Mouse (Mus musculus) thymus, adult 2 months (tissue): ENCODE data around the gene Cbr3. TPM values are rescaled to one million over a fixed set of nuclear protein-coding genes. Genes with fewer than 3 reads are reported as not detected.

ENCODE experiments used
- DNase-seq: peaks from one replicate; pipeline ENCODE4 v3.0.0; 2021
- H3K27ac ChIP-seq: fragments of 200-500 bp; 2 replicates; pipeline ENCODE4 v1.5.1; 2012; ENCODE audit warnings: low read length, control low read depth; ENCODE audit not compliant: control insufficient read depth, insufficient read depth
- H3K27me3 ChIP-seq: fragments of 200-500 bp; 2 replicates; pipeline ENCODE4 v1.6.1; 2012; ENCODE audit warnings: mild to moderate bottlenecking, low read length, moderate library complexity, mixed read lengths; ENCODE audit not compliant: control insufficient read depth, insufficient read depth
- H3K36me3 ChIP-seq: fragments of 200-500 bp; 2 replicates; pipeline ENCODE4 v1.6.1; 2012; ENCODE audit warnings: mild to moderate bottlenecking, low read length, moderate library complexity; ENCODE audit not compliant: control insufficient read depth, insufficient read depth
- H3K4me1 ChIP-seq: fragments of 200-500 bp; replicated peaks from 2 replicates; pipeline ENCODE4 v1.6.1; 2012; ENCODE audit warnings: low read length; ENCODE audit not compliant: control insufficient read depth, insufficient read depth
- H3K4me3 ChIP-seq: fragments of 200-500 bp; 2 replicates; pipeline ENCODE4 v1.5.1; 2012; ENCODE audit warnings: mild to moderate bottlenecking, low read length, control low read depth, moderate library complexity; ENCODE audit not compliant: control insufficient read depth, insufficient read depth
- CTCF ChIP-seq: fragments of 200-500 bp; IDR thresholded peaks from 2 replicates; pipeline ENCODE4 v1.5.1; 2012; ENCODE audit warnings: mild to moderate bottlenecking, control low read depth, low read length, moderate library complexity, borderline replicate concordance; ENCODE audit not compliant: control insufficient read depth, poor library complexity, insufficient read depth; ENCODE audit errors: extremely low read depth
- POLR2A ChIP-seq: fragments of 200-500 bp; IDR thresholded peaks from 2 replicates; pipeline ENCODE4 v1.6.1; 2012; ENCODE audit warnings: mild to moderate bottlenecking, low read length, control low read depth, moderate library complexity; ENCODE audit not compliant: control insufficient read depth, poor library complexity, insufficient read depth; ENCODE audit errors: extremely low read depth
- WGBS: fragments of 180-500 bp; shearing (Covaris S2); methylation state at CpG from one replicate; pipeline ENCODE4 v1.1.7; 2018; 5-methylcytosine and 5-hydroxymethylcytosine counted together
- polyA plus RNA-seq: library from polyadenylated mRNA; depleted of rRNA; stranded (reverse); fragments of >200 nt; gene quantifications from 2 replicates; pipeline ENCODE4 v1.2.3, GENCODE M21; 2012

The Cbr3 gene
- polyA plus RNA-seq, 1 experiment: 8.9 TPM

DNA sequence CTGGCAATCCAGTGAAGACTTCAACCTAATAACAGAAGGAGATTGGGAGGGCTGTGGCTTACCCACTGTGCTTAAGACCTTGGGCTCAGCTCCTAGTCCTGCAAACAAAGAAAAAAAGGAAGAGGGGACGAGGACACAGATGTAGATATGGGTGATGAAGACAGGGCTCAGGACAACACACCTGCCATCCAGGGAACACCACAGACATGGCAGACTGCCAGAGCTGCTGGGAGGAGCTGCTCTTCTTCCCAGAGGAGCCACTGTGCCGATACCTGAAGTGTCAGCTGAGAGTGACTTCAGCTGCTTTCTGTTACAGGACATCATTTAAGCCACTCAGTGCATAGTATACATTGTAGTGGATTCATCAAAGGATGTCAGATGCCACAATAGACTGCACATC is 39.5 kb downstream of the Cbr3 start:
- H3K27ac ChIP-seq: no peak overlapping the region
- H3K4me3 ChIP-seq: no peak overlapping the region
- no peaks in the 10 kb centered on the region for H3K27me3 ChIP-seq
- DNase-seq: no peak
- WGBS: 43% methylated on average over 2 of the region's 2 CpGs
- peaks cover 10% of the 10 kb centered on the region; the same call in 1 of the 2 replicates for H3K36me3 ChIP-seq
- TF ChIP-seq CTCF: no peak
- TF ChIP-seq POLR2A: no peak
- no peaks in the 10 kb centered on the region for H3K4me1 ChIP-seq

DNA sequence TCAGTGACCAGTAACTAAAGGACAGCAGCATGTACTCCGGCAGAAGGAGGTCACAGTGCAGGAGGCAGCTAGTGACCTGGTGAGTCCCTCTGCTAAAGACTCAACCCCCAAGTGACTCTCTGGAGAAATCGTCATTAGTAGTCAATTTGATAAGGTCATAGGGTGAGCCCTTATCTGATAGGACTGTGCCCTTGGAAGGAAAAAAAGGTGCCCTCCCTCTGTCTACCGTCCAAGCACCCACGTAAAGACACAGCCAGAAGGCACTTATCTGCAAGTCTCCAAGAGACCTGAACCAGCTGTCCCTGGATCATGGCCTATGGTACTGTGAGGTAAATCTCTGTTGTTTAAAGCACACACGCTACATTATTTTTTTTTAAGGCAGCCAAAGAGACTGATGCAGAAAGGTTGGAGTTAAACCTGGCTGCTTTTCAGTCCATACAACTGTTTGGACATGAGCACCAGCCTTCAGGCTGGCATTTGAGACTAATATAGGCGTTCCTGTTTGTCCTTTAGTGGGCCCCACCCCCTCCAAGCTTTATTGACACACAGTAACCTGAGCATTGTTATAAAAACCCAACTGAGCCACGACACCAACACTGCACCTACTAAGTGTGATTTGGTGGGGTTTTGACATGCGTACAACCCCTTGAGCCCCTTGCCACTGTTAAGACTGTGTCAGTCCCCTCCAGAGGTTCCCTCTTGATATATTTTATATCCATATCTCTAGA is 42.6 kb downstream of the Cbr3 start:
- Histone ChIP-seq H3K27ac (no peak overlapping the region), H3K27me3 (no peaks in the 10 kb centered on the region), H3K4me1 (no peaks in the 10 kb centered on the region), H3K4me3 (no peak overlapping the region), H3K36me3 (no peaks in the 10 kb centered on the region)
- no peak for DNase-seq
- WGBS: 94% methylated on average over 8 of the region's 8 CpGs
- TF ChIP-seq POLR2A: no peak
- TF ChIP-seq CTCF: no peak

DNA sequence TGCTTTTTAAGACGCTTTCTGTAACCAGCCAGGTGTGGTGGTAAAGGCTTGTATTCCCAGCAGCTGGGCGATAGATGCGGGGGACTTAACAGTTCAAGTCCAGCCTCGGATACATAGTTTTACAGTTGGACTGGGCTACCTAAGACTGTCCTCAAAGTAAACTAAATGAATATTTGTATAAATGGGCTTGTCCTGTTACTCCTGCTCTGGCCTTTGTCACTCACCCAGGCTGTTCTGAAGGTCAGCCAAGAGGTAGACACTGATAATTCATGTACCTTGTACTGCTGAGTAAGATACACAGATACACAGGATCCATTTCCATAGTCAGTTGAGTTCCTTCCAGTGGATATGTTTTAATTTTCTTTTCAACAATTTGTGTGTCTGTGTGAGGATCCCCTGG is 43.2 kb downstream of the Cbr3 start:
- H3K36me3 ChIP-seq: no peaks in the 10 kb centered on the region
- no peak overlapping the region for H3K4me3 ChIP-seq
- 97% methylated on average over 4 of the region's 4 CpGs for WGBS
- H3K4me1 ChIP-seq: no peaks in the 10 kb centered on the region
- no peak for TF ChIP-seq POLR2A
- TF ChIP-seq CTCF: no peak
- DNase-seq: no peak
- no peaks in the 10 kb centered on the region for H3K27me3 ChIP-seq
- no peak overlapping the region for H3K27ac ChIP-seq

DNA sequence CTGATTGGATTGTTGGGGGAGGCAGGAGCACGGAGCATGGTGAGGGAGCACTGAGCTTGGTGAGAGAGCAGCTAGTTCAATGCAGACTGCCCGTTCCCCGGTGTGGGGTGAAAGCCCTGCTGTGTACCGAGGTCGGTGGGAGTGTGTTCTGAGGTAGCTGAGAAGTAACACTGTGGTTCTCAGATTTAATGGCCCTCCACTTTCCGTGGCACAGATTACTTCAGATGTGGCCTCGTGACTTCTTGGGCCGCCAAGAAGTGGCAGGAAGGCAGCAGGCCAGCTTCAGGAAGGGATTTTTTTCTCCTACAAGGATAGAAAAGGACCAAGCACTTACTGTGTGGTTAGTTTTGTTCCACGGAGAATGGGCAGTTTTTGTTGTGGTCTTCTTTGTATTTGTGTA is 45.7 kb downstream of the Cbr3 start:
- 76% methylated on average over 9 of the region's 9 CpGs for WGBS
- Histone ChIP-seq H3K27me3 (no peaks in the 10 kb centered on the region), H3K4me1 (no peaks in the 10 kb centered on the region), H3K4me3 (no peak overlapping the region), H3K36me3 (no peaks in the 10 kb centered on the region), H3K27ac (no peak overlapping the region)
- DNase-seq: no peak
- TF ChIP-seq POLR2A (no peak), CTCF (no peak)

DNA sequence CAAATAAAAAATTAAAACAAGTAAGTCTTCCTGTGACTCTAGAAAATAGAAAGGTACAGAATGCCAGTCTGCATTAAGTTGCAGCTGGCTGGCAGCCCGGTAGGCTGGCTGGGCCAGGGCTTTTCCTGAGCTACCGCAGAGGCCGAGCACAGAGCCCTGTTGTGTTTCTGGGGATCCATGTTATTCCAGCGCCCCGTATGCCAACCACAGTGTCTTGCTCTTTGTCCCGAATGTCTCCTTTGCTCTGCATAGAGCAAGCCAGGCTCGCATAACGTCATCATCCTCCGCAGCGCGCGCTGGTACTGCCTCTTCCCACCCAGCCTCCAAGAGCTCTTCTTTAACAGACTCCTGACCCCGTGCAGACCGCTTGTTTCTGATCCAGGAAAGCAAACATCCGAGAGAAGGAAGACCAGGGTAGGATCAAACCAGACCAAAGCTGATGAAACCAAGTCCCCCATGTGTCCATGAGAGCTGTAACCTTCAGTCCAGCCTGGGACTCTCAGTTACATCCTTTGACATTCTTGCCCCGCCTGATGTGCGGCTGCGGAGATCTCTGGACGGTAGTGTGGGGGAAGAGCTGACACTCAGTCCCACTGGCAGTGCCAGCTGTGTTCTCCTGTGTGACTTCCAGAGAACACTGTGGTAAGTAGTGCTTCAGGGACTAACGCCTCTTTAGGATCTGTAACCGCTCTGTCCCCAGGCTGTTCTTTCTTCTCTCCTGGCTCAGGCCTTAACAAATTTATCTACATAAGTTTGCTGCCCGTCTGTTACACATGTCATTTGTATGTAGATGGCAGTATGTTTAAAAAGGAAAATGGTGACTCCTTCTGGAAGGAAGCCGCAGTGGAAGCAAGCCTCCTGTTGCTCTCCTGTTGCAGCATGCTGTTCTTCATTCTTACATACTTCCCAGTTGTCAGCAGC is 47.0 kb downstream of the Cbr3 start:
- Histone ChIP-seq H3K27ac (no peak overlapping the region), H3K36me3 (no peaks in the 10 kb centered on the region), H3K4me1 (no peaks in the 10 kb centered on the region), H3K4me3 (no peak overlapping the region), H3K27me3 (no peaks in the 10 kb centered on the region)
- no peak for DNase-seq
- WGBS: 95% methylated on average over 23 of the region's 23 CpGs
- no peak for TF ChIP-seq POLR2A
- TF ChIP-seq CTCF: no peak

DNA sequence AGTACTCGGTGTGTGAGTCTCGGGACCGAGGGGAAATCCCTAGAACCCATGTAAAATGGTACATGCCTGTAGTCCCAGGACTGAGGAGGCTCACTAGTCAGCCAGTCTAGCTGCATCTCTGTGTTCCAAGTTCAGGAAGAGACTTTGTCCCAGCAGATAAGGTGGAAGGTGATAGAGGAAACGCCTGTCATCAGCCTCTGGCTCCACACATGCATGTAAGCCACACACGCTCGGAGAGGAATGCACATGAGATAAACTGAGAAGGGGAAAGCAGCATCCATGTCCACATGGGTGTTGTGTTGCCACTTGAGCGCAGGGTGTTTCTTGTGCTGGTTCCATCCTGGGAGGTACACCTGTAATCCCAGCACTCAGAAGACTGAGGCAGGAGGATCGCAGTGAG is 48.3 kb downstream of the Cbr3 start:
- Histone ChIP-seq H3K36me3 (no peaks in the 10 kb centered on the region), H3K27me3 (no peaks in the 10 kb centered on the region), H3K4me3 (no peak overlapping the region), H3K27ac (no peak overlapping the region), H3K4me1 (no peaks in the 10 kb centered on the region)
- no peak for DNase-seq
- TF ChIP-seq CTCF (no peak), POLR2A (no peak)
- WGBS: 96% methylated on average over 8 of the region's 8 CpGs
